Mouse (Mus musculus) embryonic facial prominence, embryonic 14.5 days (tissue): ENCODE measurements around the gene Tmem184a. TPM values are rescaled to one million over a fixed set of nuclear protein-coding genes. Genes with fewer than 3 reads are reported as not detected.

Source experiments
- ATAC-seq: fragments of 200-750 bp; cut with Nextera tagmentation; 2 replicates; pipeline ENCODE4 v1.8.0; 2017; ENCODE audit warnings: low read depth, moderate number of reproducible peaks, moderate TSS enrichment
- DNase-seq: peaks from one replicate; pipeline ENCODE4 v3.0.0-alpha.2; 2015; ENCODE audit warnings: low spot score
- H3K27ac ChIP-seq: fragments of 300-500 bp; sonication (generic); replicated peaks from 2 replicates; pipeline ENCODE4 v1.5.1; 2014; ENCODE audit warnings: low read depth, mild to moderate bottlenecking, low read length, moderate library complexity
- H3K27me3 ChIP-seq: fragments of 300-500 bp; sonication (generic); replicated peaks from 2 replicates; pipeline ENCODE4 v1.6.1; 2014; ENCODE audit warnings: low read length; ENCODE audit not compliant: control insufficient read depth, insufficient read depth
- H3K36me3 ChIP-seq: fragments of 300-500 bp; sonication (generic); 2 replicates; pipeline ENCODE4 v1.6.1; 2014; ENCODE audit warnings: low read length, mixed read lengths; ENCODE audit not compliant: control insufficient read depth, insufficient read depth
- H3K4me1 ChIP-seq: fragments of 300-500 bp; sonication (generic); 2 replicates; pipeline ENCODE4 v1.6.1; 2014; ENCODE audit warnings: antibody characterized with exemption, low read length; ENCODE audit not compliant: control insufficient read depth, insufficient read depth
- H3K4me2 ChIP-seq: fragments of 300-500 bp; sonication (generic); 2 replicates; pipeline ENCODE4 v1.6.1; 2014; ENCODE audit warnings: low read depth, mild to moderate bottlenecking, low read length, moderate library complexity, mixed read lengths
- H3K4me3 ChIP-seq: fragments of 300-500 bp; sonication (generic); 2 replicates; pipeline ENCODE4 v1.5.1; 2014; ENCODE audit warnings: low read depth, mild to moderate bottlenecking, low read length
- H3K9ac ChIP-seq: fragments of 300-500 bp; sonication (generic); 2 replicates; pipeline ENCODE4 v1.6.1; 2014; ENCODE audit warnings: low read depth, mild to moderate bottlenecking, low read length, moderate library complexity, mixed read lengths
- H3K9me3 ChIP-seq: fragments of 300-500 bp; sonication (generic); 2 replicates; pipeline ENCODE4 v1.6.1; 2016; ENCODE audit warnings: low read length; ENCODE audit not compliant: control insufficient read depth
- WGBS: fragments of 180-500 bp; shearing (Covaris S2); extraction: QIAGEN DNeasy Blood & Tissue Kit; methylation state at CpG from one replicate; pipeline ENCODE4 v1.1.7; 2014; 5-methylcytosine and 5-hydroxymethylcytosine counted together
- polyA plus RNA-seq: library from polyadenylated mRNA; unstranded; fragments of >200 nt; fragmentation: Nextera tagmentation; extraction: Ambion mirVana; gene quantifications from 2 replicates; pipeline ENCODE4 v1.2.1, GENCODE M21; 2014

Tmem184a gene
- polyA plus RNA-seq, 1 experiment from 2014 or later: 5.5 TPM

- Histone ChIP-seq H3K27ac (0 out of 2 replicates have a peak overlapping the region, but pooled peaks have one; percentile 15), H3K27me3 (no peaks in the 10 kb centered on the region), H3K9ac (no peak overlapping the region), H3K4me1 (peaks cover 28% of the 10 kb centered on the region), H3K9me3 (no peaks in the 10 kb centered on the region), H3K4me3 (no peak overlapping the region), H3K36me3 (no peaks in the 10 kb centered on the region), H3K4me2 (peak overlapping the region; percentile 99)
- ATAC-seq (no peak), DNase-seq (no peak)
- 44% methylated on average over 3 of the region's 3 CpGs for WGBS
These were observed 26.8 kb downstream of the Tmem184a start for GRCm38 (mm10) chr5:139792966-139793337.

- Histone ChIP-seq H3K36me3 (no peaks in the 10 kb centered on the region), H3K27ac (no peak overlapping the region), H3K9me3 (no peaks in the 10 kb centered on the region), H3K9ac (peak overlapping the region; percentile 81), H3K4me3 (peak overlapping the region; percentile 84), H3K4me2 (peak overlapping the region; percentile 99), H3K4me1 (peaks cover 21% of the 10 kb centered on the region), H3K27me3 (no peaks in the 10 kb centered on the region)
- WGBS: 13% methylated on average over 11 of the region's 11 CpGs
- no peak for DNase-seq
- ATAC-seq: no peak
These were observed 27.4 kb downstream of the Tmem184a start for GRCm38 (mm10) chr5:139792159-139792775.

DNA sequence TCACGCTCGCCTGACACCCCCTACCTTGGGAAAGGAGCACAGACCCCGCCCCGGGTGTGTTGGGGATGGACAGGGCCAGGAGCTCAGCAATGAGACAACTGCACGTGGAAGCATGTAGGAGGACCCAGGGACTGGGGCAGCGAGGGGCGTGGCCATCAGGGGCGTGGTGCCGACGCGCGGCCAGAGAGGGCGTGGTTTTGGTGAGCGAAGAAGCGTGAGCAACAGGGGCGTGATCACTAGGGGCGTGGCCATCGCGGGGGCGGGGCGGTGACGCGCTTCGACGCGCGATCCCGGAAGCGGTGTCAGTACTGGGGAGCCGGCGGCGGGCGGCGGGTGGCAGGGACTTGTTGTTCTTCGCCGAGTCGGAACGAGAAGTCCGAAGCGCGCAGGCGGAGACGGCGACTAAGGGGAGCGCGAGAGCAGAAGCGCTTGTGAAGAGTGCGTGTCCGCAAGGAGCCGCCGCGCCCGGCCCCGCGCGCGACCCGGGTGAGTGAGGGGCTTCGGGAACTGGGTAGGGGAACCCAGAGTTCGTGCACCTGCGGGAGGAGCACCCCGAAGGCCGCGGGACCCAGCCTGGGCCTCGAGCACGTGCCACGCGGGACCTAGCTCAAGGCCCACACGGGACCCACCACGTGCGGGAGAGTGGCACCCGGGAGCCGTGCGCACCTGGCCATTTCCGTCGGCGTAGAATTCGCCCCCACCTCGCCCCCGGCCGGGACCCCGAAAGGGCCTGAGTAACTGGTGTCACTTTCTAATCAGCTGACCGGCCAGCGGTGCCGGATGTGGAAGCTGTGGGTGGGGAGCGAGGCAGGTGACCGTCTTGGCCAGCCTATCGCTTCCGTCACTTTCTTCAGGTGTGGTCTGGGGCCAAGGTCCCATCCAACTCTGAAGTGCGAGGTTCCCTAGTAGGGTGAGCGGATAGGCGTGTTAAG lies 28.2 kb downstream of the Tmem184a start, which contains the start of gene Mafk:
TSS of gene Mafk (plus strand) at position 287 of the 932 bp plus-strand sequence.
- no peaks in the 10 kb centered on the region for H3K27me3 ChIP-seq
- 2% methylated on average over 44 of the region's 92 CpGs for WGBS
- H3K27ac ChIP-seq: peak within 1 kb of the TSS; percentile 67
- H3K36me3 ChIP-seq: no peaks in the 10 kb centered on the region
- H3K9ac ChIP-seq: peak within 1 kb of the TSS; percentile 81
- ATAC-seq (peak; percentile 90), DNase-seq (peak; percentile 95)
- H3K4me3 ChIP-seq: peak within 1 kb of the TSS; percentile 84
- peak within 1 kb of the TSS; percentile 99 for H3K4me2 ChIP-seq
- H3K4me1 ChIP-seq: peaks cover 13% of the 10 kb centered on the region
- H3K9me3 ChIP-seq: no peaks in the 10 kb centered on the region

- H3K9ac ChIP-seq: no peak overlapping the region
- no peak for DNase-seq
- 46% methylated on average over 4 of the region's 4 CpGs for WGBS
- peaks cover 9% of the 10 kb centered on the region; the same call in 1 of the 2 replicates for H3K4me1 ChIP-seq
- no peak for ATAC-seq
- no peaks in the 10 kb centered on the region for H3K27me3 ChIP-seq
- no peak overlapping the region for H3K27ac ChIP-seq
- no peaks in the 10 kb centered on the region for H3K36me3 ChIP-seq
- no peak overlapping the region for H3K4me3 ChIP-seq
- no peak overlapping the region for H3K4me2 ChIP-seq
- no peaks in the 10 kb centered on the region for H3K9me3 ChIP-seq
These were observed 30.3 kb downstream of the Tmem184a start for GRCm38 (mm10) chr5:139789466-139789865.

GRCm38 (mm10) chr5:139781406-139781805 lies 38.3 kb downstream of the Tmem184a start:
- H3K36me3 ChIP-seq: no peaks in the 10 kb centered on the region
- no peak for DNase-seq
- 79% methylated on average over 8 of the region's 8 CpGs for WGBS
- H3K27ac ChIP-seq: no peak overlapping the region
- H3K4me3 ChIP-seq: no peak overlapping the region
- H3K9ac ChIP-seq: no peak overlapping the region
- no peaks in the 10 kb centered on the region for H3K9me3 ChIP-seq
- ATAC-seq: no peak
- H3K4me2 ChIP-seq: no peak overlapping the region
- H3K27me3 ChIP-seq: no peaks in the 10 kb centered on the region
- no peaks in the 10 kb centered on the region for H3K4me1 ChIP-seq

DNA sequence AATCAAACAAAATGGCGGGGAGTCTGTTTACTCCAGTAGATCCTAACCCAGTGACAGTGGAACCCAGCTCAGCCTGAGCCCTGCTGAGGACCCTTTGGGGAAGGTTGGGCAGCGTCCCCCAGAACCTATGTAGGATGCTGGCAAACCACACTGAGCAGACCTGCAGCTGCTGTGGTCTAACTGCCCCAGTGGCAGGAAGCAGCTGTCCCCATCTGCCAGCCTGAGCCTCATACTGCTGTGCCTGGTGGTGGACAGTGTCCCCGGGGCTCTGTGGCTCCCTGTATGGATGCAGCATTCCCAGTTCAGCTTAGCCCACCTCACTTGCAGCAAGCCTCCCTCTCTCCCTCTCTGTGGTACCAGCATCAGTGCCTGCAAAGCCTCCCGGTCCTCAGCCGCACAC lies 42.8 kb downstream of the Tmem184a start:
- DNase-seq (no peak), ATAC-seq (no peak)
- Histone ChIP-seq H3K27ac (no peak overlapping the region), H3K9ac (no peak overlapping the region), H3K4me1 (no peaks in the 10 kb centered on the region; the same call in 1 of the 2 replicates), H3K9me3 (no peaks in the 10 kb centered on the region), H3K36me3 (peaks cover 18% of the 10 kb centered on the region), H3K4me2 (no peak overlapping the region), H3K4me3 (no peak overlapping the region), H3K27me3 (no peaks in the 10 kb centered on the region)
- 70% methylated on average over 5 of the region's 5 CpGs for WGBS

DNA sequence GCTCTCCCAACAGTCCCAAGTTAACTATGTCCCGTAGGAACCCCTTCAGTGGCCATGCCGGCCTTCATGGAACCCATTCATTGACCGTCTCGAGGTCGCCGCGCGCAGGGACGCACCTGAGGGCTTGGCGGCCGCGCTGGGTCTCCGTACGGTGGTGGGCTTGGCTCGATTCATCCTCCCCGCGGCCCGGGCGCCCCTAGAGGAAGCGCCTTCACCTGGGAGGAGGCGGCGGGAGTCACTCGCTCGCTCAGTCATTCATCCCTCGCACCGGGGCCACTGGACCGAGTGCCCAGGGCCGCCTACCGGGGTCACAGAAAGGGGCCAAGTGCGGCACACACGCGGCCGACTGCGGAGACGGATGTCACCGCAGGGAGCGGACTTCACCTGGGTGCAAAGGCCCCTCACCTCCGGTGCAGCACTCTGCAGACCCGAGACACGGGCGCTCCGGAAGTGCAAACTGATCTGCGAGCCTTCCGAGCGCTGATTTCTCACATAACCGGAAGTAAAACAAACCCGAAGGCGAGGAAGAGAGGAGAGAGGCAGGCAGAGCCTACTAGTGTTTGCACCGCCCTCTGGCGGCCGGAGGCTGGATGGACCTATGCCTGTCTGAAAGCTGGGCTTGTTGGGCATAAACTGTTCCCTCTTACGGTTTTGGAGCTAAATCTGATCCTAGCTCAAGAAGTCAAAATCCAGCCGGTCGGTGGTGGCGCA lies 44.3 kb downstream of the Tmem184a start, which contains the start of gene Ints1:
TSS of gene Ints1 (minus strand) at position 459 of the 711 bp plus-strand sequence.
- Histone ChIP-seq H3K9me3 (no peaks in the 10 kb centered on the region), H3K4me2 (peak within 1 kb of the TSS; percentile 92), H3K9ac (peak within 1 kb of the TSS; percentile 82), H3K36me3 (peaks cover 34% of the 10 kb centered on the region), H3K27ac (no peak within 1 kb of the TSS), H3K4me3 (peak within 1 kb of the TSS; percentile 98), H3K27me3 (no peaks in the 10 kb centered on the region), H3K4me1 (no peaks in the 10 kb centered on the region; the same call in 1 of the 2 replicates)
- 0% methylated on average over 52 of the region's 55 CpGs for WGBS
- peak; percentile 98 for DNase-seq
- peak; percentile 96 for ATAC-seq

- DNase-seq (no peak), ATAC-seq (no peak)
- no peaks in the 10 kb centered on the region for H3K9me3 ChIP-seq
- H3K4me3 ChIP-seq: no peak overlapping the region
- no peak overlapping the region for H3K9ac ChIP-seq
- no peaks in the 10 kb centered on the region for H3K4me1 ChIP-seq
- no peak overlapping the region for H3K27ac ChIP-seq
- H3K4me2 ChIP-seq: no peak overlapping the region
- H3K36me3 ChIP-seq: peaks cover 96% of the 10 kb centered on the region
- no peaks in the 10 kb centered on the region for H3K27me3 ChIP-seq
- 92% methylated on average over 7 of the region's 8 CpGs for WGBS
These were observed 51.5 kb downstream of the Tmem184a start for GRCm38 (mm10) chr5:139768216-139768615.
